In genomic region chr16:81365901-81366300, GRCm38 (mm10) we compare ENCODE assay signal across 20 mouse cellular contexts.
A peak's percentile ranks its signal among the peaks of the same experiment; 100 is the strongest.
DNase-seq lines count a peak whose midpoint lies in the region; ATAC-seq and TF ChIP-seq lines count a peak whose summit lies in the region.
"Had no signal": no experiment of that assay in that cellular context is flagged by ENCODE, and none has a peak within 500 bp of the region (broad histone marks: within the 10 kb centered on the region; RNA-seq: fewer than 3 reads in every experiment).

No protein-coding gene starts in this region.

- no peaks in the 10 kb centered on the region for H3K36me3 ChIP-seq in neural tube, embryonic 15.5 days
- H3K36me3 ChIP-seq: embryonic facial prominence, embryonic 15.5 days; forebrain, embryonic 12.5 days; heart, embryonic 12.5 days; hindbrain, embryonic 15.5 days had no signal

- no peak for TF ChIP-seq CTCF in layer of hippocampus, adult 2 months (conservative IDR thresholded peaks at IDR 0.05)

- no peaks in the 10 kb centered on the region for H3K4me1 ChIP-seq in neural tube, embryonic 15.5 days
- H3K4me1 ChIP-seq: embryonic facial prominence, embryonic 15.5 days; forebrain, embryonic 12.5 days; heart, embryonic 12.5 days; hindbrain, embryonic 15.5 days had no signal

- H3K27ac ChIP-seq in layer of hippocampus, adult 2 months = peak overlapping the region; percentile 77
- H3K27ac ChIP-seq in neural tube, embryonic 15.5 days (replicated peaks) = no peak overlapping the region
- H3K27ac ChIP-seq: embryonic facial prominence, embryonic 15.5 days; forebrain, embryonic 12.5 days; gastrocnemius, adult 2 months; hindbrain, embryonic 15.5 days had no signal

- H3K27me3 ChIP-seq in neural tube, embryonic 15.5 days (replicated peaks) = no peaks in the 10 kb centered on the region
- H3K27me3 ChIP-seq: CH12.LX; embryonic facial prominence, embryonic 15.5 days; forebrain, embryonic 12.5 days; heart, embryonic 12.5 days; hindbrain, embryonic 15.5 days had no signal

- no peak overlapping the region for H3K4me2 ChIP-seq in neural tube, embryonic 15.5 days
- H3K4me2 ChIP-seq: embryonic facial prominence, embryonic 15.5 days; forebrain, embryonic 12.5 days; heart, embryonic 12.5 days; hindbrain, embryonic 15.5 days had no signal

- no peak overlapping the region for H3K4me3 ChIP-seq in layer of hippocampus, adult 2 months
- H3K4me3 ChIP-seq in neural tube, embryonic 15.5 days (replicated peaks) = no peak overlapping the region
- H3K4me3 ChIP-seq: embryonic facial prominence, embryonic 15.5 days; forebrain, embryonic 12.5 days; gastrocnemius, adult 2 months; heart, embryonic 12.5 days; hindbrain, embryonic 15.5 days had no signal

- no peak for DNase-seq in layer of hippocampus, adult 2 months (ENCODE audit: low spot score in 2 of 2)
- no peak for DNase-seq in layer of hippocampus, postnatal 10 days (ENCODE audit: low spot score in 2 of 2)
- DNase-seq in ES-CJ7 (ENCODE audit: low read depth, low spot score) (peak; percentile 3), R1 (ENCODE audit: low read depth, low spot score) (peak; percentile 14)
- DNase-seq: adrenal gland, postnatal 14 days; cerebellum, adult 18-20 months; cerebellum, postnatal 14 days; embryo, embryonic 11 days; gastrocnemius, adult 2 months; gastrocnemius, postnatal 25 days had no signal

- H3K9ac ChIP-seq in neural tube, embryonic 15.5 days (replicated peaks) = no peak overlapping the region
- H3K9ac ChIP-seq: embryonic facial prominence, embryonic 15.5 days; forebrain, embryonic 12.5 days; heart, embryonic 12.5 days; hindbrain, embryonic 15.5 days had no signal

- 55% methylated on average over 2 of the region's 2 CpGs for WGBS in neural tube, embryonic 15.5 days

- peak; percentile 32 to 39; a peak in 2 of 4 replicates for ATAC-seq in hematopoietic stem cell, adult 5-6 weeks (replicated peaks in 1 of 2; ENCODE audit: insufficient read depth in 1 of 2, low FRiP score in 2 of 2, low TSS enrichment in 1 of 2, low read depth in 1 of 2, poor library complexity in 2 of 2, severe bottlenecking in 2 of 2)
- no peak for ATAC-seq in erythroblast, adult 5-6 weeks (replicated peaks; ENCODE audit: low FRiP score, poor library complexity, severe bottlenecking)
- ATAC-seq in neural tube, embryonic 15.5 days (ENCODE audit: low FRiP score) = no peak
- ATAC-seq: activated CD4-positive, CD25-positive, alpha-beta regulatory T cell, adult 4 months; forebrain, embryonic 16.5 days had no signal

- H3K9me3 ChIP-seq in neural tube, embryonic 15.5 days (replicated peaks) = no peaks in the 10 kb centered on the region
- H3K9me3 ChIP-seq: embryonic facial prominence, embryonic 15.5 days; forebrain, embryonic 12.5 days; heart, embryonic 12.5 days; hindbrain, embryonic 15.5 days had no signal

Comparison
In these comparisons a context has a peak if more than half of its experiments do, and no peak if none do; other contexts are left out.
1. DNase-seq: peak in ES-CJ7 (single experiment) and R1 (single experiment); none in layer of hippocampus, adult 2 months (0 of 2) and layer of hippocampus, postnatal 10 days (0 of 2).
2. ATAC-seq: peak in hematopoietic stem cell, adult 5-6 weeks (2 of 2); none in erythroblast, adult 5-6 weeks (single experiment) and neural tube, embryonic 15.5 days (single experiment).